Mouse (Mus musculus) hindlimb bud, embryonic 11.5 days (tissue): Measurements from ENCODE around the gene Pak4.
A peak's percentile ranks its signal among the peaks of the same experiment; 100 is the strongest.

Experiments
- DNase-seq: peaks from one replicate; pipeline ENCODE4 v3.0.0-alpha.2; 2012; ENCODE audit warnings: low read depth, low spot score; ENCODE audit errors: extremely low spot score

Pak4 gene

GRCm38 (mm10) chr7:28591862-28592261 is 6.1 kb downstream of the Pak4 start:
- no peak for DNase-seq

GRCm38 (mm10) chr7:28587644-28588043 is 10.3 kb downstream of the Pak4 start:
- DNase-seq = no peak

- no peak for DNase-seq
Observed at GRCm38 (mm10) chr7:28586663-28587411, 11.1 kb downstream of the Pak4 start.

- no peak for DNase-seq
Observed at GRCm38 (mm10) chr7:28585001-28585400, 13.0 kb downstream of the Pak4 start.

GRCm38 (mm10) chr7:28584468-28584867 is 13.5 kb downstream of the Pak4 start:
- DNase-seq = no peak

GRCm38 (mm10) chr7:28583570-28584344 is 14.2 kb downstream of the Pak4 start:
- no peak for DNase-seq

- DNase-seq = no peak
Observed at GRCm38 (mm10) chr7:28582841-28583240, 15.1 kb downstream of the Pak4 start.

GRCm38 (mm10) chr7:28581721-28582120 is 16.3 kb downstream of the Pak4 start:
- DNase-seq = no peak

GRCm38 (mm10) chr7:28579826-28580225 is 18.2 kb downstream of the Pak4 start:
- DNase-seq = no peak

GRCm38 (mm10) chr7:28578543-28579053 is 19.4 kb downstream of the Pak4 start:
- no peak for DNase-seq

- no peak for DNase-seq
Observed at GRCm38 (mm10) chr7:28577826-28578542, 20.0 kb downstream of the Pak4 start.

- no peak for DNase-seq
Observed at GRCm38 (mm10) chr7:28576271-28576914, 21.6 kb downstream of the Pak4 start.

- DNase-seq = no peak
Observed at GRCm38 (mm10) chr7:28575597-28575996, 22.4 kb downstream of the Pak4 start.

GRCm38 (mm10) chr7:28573236-28573635 is 24.7 kb downstream of the Pak4 start:
- no peak for DNase-seq

- DNase-seq = no peak
Observed at GRCm38 (mm10) chr7:28572689-28573088, 25.3 kb downstream of the Pak4 start.

GRCm38 (mm10) chr7:28570982-28571682 is 26.9 kb downstream of the Pak4 start:
- DNase-seq = no peak

GRCm38 (mm10) chr7:28570291-28570981 is 27.5 kb downstream of the Pak4 start:
- no peak for DNase-seq

GRCm38 (mm10) chr7:28568253-28568652 is 29.7 kb downstream of the Pak4 start:
- peak; percentile 12 for DNase-seq

GRCm38 (mm10) chr7:28567539-28567938 is 30.4 kb downstream of the Pak4 start:
- DNase-seq = no peak

- DNase-seq = no peak
Observed at GRCm38 (mm10) chr7:28565407-28565806, 32.6 kb downstream of the Pak4 start.
